ENCODE assay signal across 25 mouse cellular contexts in the genomic region with DNA sequence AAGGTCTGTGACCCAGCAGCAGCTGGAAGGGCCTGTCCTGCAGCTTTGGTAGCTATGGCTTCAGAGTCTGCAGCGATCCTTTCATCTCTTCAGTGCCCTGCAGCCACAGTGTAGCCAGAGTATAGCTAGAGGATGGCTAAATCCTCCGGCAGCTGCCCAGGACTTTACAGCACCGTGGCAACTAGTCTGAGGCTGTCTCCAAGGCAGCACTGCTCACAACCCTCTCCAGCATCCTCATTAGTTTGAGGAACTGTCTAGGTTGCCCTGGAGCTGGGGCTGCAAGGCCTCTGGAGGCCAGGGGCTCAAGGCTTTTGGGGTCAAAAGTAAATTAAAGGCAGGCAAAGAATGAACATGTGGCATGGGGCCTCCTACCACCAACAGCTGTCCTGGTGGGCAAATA. TPM values are rescaled to one million over a fixed set of nuclear protein-coding genes. Genes with fewer than 3 reads are reported as not detected.
DNase-seq lines count a peak whose midpoint lies in the region; ATAC-seq lines count a peak whose summit lies in the region.
"Had no signal": no experiment of that assay in that cellular context is flagged by ENCODE, and none has a peak within 500 bp of the region (broad histone marks: within the 10 kb centered on the region; RNA-seq: fewer than 3 reads in every experiment).

No protein-coding gene starts in this region.

- H3K9me3 ChIP-seq in neural tube, embryonic 15.5 days (replicated peaks) = no peaks in the 10 kb centered on the region
- H3K9me3 ChIP-seq: embryonic facial prominence, embryonic 15.5 days; kidney, embryonic 15.5 days; liver, embryonic 15.5 days; lung, embryonic 15.5 days had no signal

- peaks cover 5% of the 10 kb centered on the region; the same call in 1 of the 2 replicates for H3K4me1 ChIP-seq in neural tube, embryonic 15.5 days
- H3K4me1 ChIP-seq: liver, embryonic 15.5 days had no signal

- H3K27ac ChIP-seq in neural tube, embryonic 15.5 days (replicated peaks) = no peak overlapping the region
- H3K27ac ChIP-seq in macrophage = peak overlapping the region; percentile 15; the same call in 1 of the 2 replicates
- H3K27ac ChIP-seq: embryonic facial prominence, embryonic 15.5 days; kidney, embryonic 15.5 days; liver, embryonic 15.5 days; lung, embryonic 15.5 days; stomach, postnatal 0 days had no signal

- no peaks in the 10 kb centered on the region for H3K36me3 ChIP-seq in neural tube, embryonic 15.5 days
- H3K36me3 ChIP-seq in macrophage (ENCODE audit: inconsistent target) = no peaks in the 10 kb centered on the region
- H3K36me3 ChIP-seq: embryonic facial prominence, embryonic 15.5 days; kidney, embryonic 15.5 days; liver, embryonic 15.5 days; lung, embryonic 15.5 days had no signal

- WGBS in neural tube, embryonic 15.5 days = 64% methylated on average over 3 of the region's 3 CpGs
- 69% methylated on average over 3 of the region's 3 CpGs for WGBS in macrophage (ENCODE audit: missing documents)

- H3K79me2 ChIP-seq in macrophage (ENCODE audit: inconsistent target) = no peaks in the 10 kb centered on the region

- no peak for ATAC-seq in neural tube, embryonic 15.5 days (ENCODE audit: low FRiP score)
- ATAC-seq: CD4-positive, CD25-positive, alpha-beta regulatory T cell, adult 4 months; forebrain, embryonic 14.5 days had no signal

- DNase-seq in heart, adult 11 months = peak; percentile 79
- DNase-seq in heart, adult 18-20 months = no peak
- peak; percentile 16 for DNase-seq in neural tube, embryonic 10.5 days (ENCODE audit: extremely low spot score, low spot score)
- no peak for DNase-seq in gastrocnemius, postnatal 25 days
- no peak for DNase-seq in urinary bladder, adult 2 months (ENCODE audit: low spot score)
- DNase-seq in B cell, adult 2 months = no peak
- DNase-seq: adrenal gland, postnatal 25 days; cerebellum, adult 11 months; cerebellum, adult 9-11 months; gastrocnemius, postnatal 10 days; kidney, adult 11 months; kidney, postnatal 36 days; liver; lung, postnatal 4 days; right cerebral cortex, postnatal 14 days; thymus, adult 2 months had no signal

- no peaks in the 10 kb centered on the region for H3K27me3 ChIP-seq in neural tube, embryonic 15.5 days (replicated peaks)
- H3K27me3 ChIP-seq: embryonic facial prominence, embryonic 15.5 days; kidney, embryonic 15.5 days; liver, embryonic 15.5 days; lung, embryonic 15.5 days had no signal

- H3K4me3 ChIP-seq in neural tube, embryonic 15.5 days (replicated peaks) = no peak overlapping the region
- no peak overlapping the region for H3K4me3 ChIP-seq in macrophage (ENCODE audit: inconsistent target)
- H3K4me3 ChIP-seq: embryonic facial prominence, embryonic 15.5 days; kidney, embryonic 15.5 days; liver, embryonic 15.5 days; lung, embryonic 15.5 days had no signal

- no peak overlapping the region for H3K4me2 ChIP-seq in neural tube, embryonic 15.5 days
- H3K4me2 ChIP-seq: embryonic facial prominence, embryonic 15.5 days; kidney, embryonic 15.5 days; liver, embryonic 15.5 days; lung, embryonic 15.5 days had no signal

- H3K9ac ChIP-seq in neural tube, embryonic 15.5 days (replicated peaks) = no peak overlapping the region
- H3K9ac ChIP-seq: embryonic facial prominence, embryonic 15.5 days; kidney, embryonic 15.5 days; liver, embryonic 15.5 days; lung, embryonic 15.5 days had no signal

RNA-seq across cellular contexts. Expression of a gene that starts 37.3 kb away (rescaled TPM):
- 10 to 100 TPM; 14.9 to 19.8 TPM for total RNA-seq in heart, adult 18-20 months (2021)
- 23.4 and 24.9 TPM in 2 replicates for polyA plus RNA-seq in neural tube, embryonic 15.5 days (2015; fragmentation: Nextera tagmentation; extraction: Ambion mirVana)
- 100 to 1,000 TPM in 20 of 26 experiments, 10 to 100 TPM in 6; 43.4 to 244 (median 138) TPM for total RNA-seq in macrophage (2018; cell fraction: chromatin; rRNA removed)
- total RNA-seq in macrophage (2018; cell fraction: cytosol; rRNA removed) = 100 to 1,000 TPM; 176 to 352 (median 243) TPM
- total RNA-seq in macrophage (2018; cell fraction: nucleus; rRNA removed) = 100 to 1,000 TPM; 107 to 327 (median 236) TPM
- 161 to 284 TPM (median 167 TPM) in 3 replicates for polyA plus RNA-seq in macrophage (2018)
- total RNA-seq in gastrocnemius, postnatal 25 days (2021) = 10 to 100 TPM in 1 of 2 experiments, 1 to 10 TPM in 1; 9.9 to 17.4 TPM
- 39.0 and 46.7 TPM in 2 replicates for polyA plus RNA-seq in urinary bladder, adult 2 months (2012; rRNA removed)

Comparison
In these comparisons a context has a peak if more than half of its experiments do, and no peak if none do; other contexts are left out.
1. DNase-seq: peak in heart, adult 11 months (single experiment) and neural tube, embryonic 10.5 days (single experiment); none in heart, adult 18-20 months (0 of 2), gastrocnemius, postnatal 25 days (single experiment), urinary bladder, adult 2 months (single experiment) and B cell, adult 2 months (0 of 2).